Mouse (Mus musculus) heart, embryonic 10.5 days (tissue): Measurements from ENCODE around the gene Fastkd2. TPM values are rescaled to one million over a fixed set of nuclear protein-coding genes. Genes with fewer than 3 reads are reported as not detected.
A peak's percentile ranks its signal among the peaks of the same experiment; 100 is the strongest.

Experiments
- DNase-seq: peaks from one replicate; pipeline ENCODE4 v3.0.0-alpha.2; 2017; ENCODE audit warnings: low spot score
- H3K27ac ChIP-seq: fragments of 300-500 bp; sonication (generic); 2 replicates; pipeline ENCODE4 v1.5.1; 2016; ENCODE audit warnings: mild to moderate bottlenecking
- H3K27me3 ChIP-seq: fragments of 300-500 bp; sonication (generic); 2 replicates; pipeline ENCODE4 v1.6.1; 2016; ENCODE audit warnings: mild to moderate bottlenecking; ENCODE audit not compliant: poor library complexity, insufficient read depth, severe bottlenecking
- H3K36me3 ChIP-seq: fragments of 300-500 bp; sonication (generic); 2 replicates; pipeline ENCODE4 v1.6.1; 2016; ENCODE audit warnings: mild to moderate bottlenecking, moderate library complexity
- H3K4me1 ChIP-seq: fragments of 300-500 bp; sonication (generic); 2 replicates; pipeline ENCODE4 v1.6.1; 2016; ENCODE audit warnings: mild to moderate bottlenecking
- H3K4me3 ChIP-seq: fragments of 300-500 bp; sonication (generic); 2 replicates; pipeline ENCODE4 v1.5.1; 2016; ENCODE audit warnings: mild to moderate bottlenecking, moderate library complexity
- H3K9me3 ChIP-seq: fragments of 300-500 bp; sonication (generic); 2 replicates; pipeline ENCODE4 v1.6.1; 2016; ENCODE audit warnings: mild to moderate bottlenecking, moderate library complexity
- WGBS: fragments of 180-500 bp; shearing (Covaris S2); methylation state at CpG from one replicate; pipeline ENCODE4 v1.1.7; 2016; 5-methylcytosine and 5-hydroxymethylcytosine counted together
- polyA plus RNA-seq: library from polyadenylated mRNA; unstranded; fragments of >200 nt; fragmentation: Nextera tagmentation; extraction: Ambion mirVana; gene quantifications from 2 replicates; pipeline ENCODE4 v1.2.1, GENCODE M21; 2016

Fastkd2 gene
- polyA plus RNA-seq, result 56.2 and 66.3 TPM in 2 replicates

DNA sequence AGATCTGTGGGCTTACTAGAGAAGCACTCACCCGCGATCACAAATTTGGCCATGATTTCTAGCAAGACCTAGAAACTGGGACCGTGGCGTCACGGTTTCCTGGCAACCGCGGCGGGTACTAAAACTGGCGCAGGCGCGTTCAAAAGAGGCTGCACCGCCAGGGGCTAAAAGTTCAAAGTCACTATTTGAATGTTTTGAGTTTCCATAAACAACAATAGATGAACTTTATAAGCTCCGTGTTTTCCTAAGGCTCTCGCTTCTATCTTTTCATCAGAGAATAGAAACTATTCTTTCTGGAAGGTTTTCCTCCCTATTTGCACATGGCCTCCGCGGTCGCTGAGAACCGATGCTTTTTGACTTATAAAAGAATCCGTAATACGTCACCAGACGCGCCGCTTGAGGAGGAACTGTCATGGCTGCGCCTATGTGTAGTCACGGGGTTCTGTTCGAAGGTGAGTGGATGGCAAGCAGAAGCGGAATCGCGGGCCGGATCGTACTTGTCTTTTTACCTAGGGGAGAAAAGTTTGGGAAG, at the start of gene Fastkd2, which contains the start of gene Mdh1b:
TSS of gene Fastkd2 (plus strand) at position 375 of the 532 bp plus-strand sequence.
TSS of gene Mdh1b (minus strand) at position 79 of the 532 bp plus-strand sequence.
- H3K27me3 ChIP-seq, result no peaks in the 10 kb centered on the region
- under 1% methylated on average over 31 of the region's 31 CpGs for WGBS
- H3K27ac ChIP-seq, result peak within 1 kb of the TSS; percentile 89
- no peaks in the 10 kb centered on the region for H3K36me3 ChIP-seq
- peaks cover 12% of the 10 kb centered on the region for H3K4me1 ChIP-seq
- no peaks in the 10 kb centered on the region for H3K9me3 ChIP-seq
- DNase-seq, result peak; percentile 95
- peak within 1 kb of the TSS; percentile 78 for H3K4me3 ChIP-seq

DNA sequence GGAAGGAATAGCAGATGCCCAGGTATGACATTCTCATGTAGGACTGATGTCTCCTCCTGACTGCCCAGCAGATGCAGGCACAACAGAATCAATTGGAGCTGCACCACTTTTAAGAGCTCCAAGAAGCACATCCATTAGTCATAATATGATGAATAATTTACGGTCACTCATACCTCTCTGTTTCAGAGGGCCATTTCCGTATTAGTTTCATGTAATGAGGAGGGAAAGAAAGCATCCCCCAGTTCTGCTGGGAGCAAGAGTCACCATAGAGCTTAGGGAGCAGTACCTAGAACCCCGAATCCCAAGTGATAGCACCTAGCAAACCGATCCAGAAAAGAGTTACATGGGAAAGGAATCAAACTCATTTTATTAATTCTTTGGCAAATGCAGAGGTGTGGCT, 43.6 kb upstream of the Fastkd2 start, which contains the start of gene Dytn:
TSS of gene Dytn (minus strand) at position 101 of the 400 bp plus-strand sequence.
- Histone ChIP-seq H3K9me3 (no peaks in the 10 kb centered on the region), H3K36me3 (no peaks in the 10 kb centered on the region), H3K27ac (no peak within 1 kb of the TSS), H3K4me1 (no peaks in the 10 kb centered on the region), H3K4me3 (no peak within 1 kb of the TSS), H3K27me3 (no peaks in the 10 kb centered on the region)
- 79% methylated on average over 4 of the region's 4 CpGs for WGBS
- no peak for DNase-seq

- Histone ChIP-seq H3K4me1 (no peaks in the 10 kb centered on the region), H3K4me3 (no peak overlapping the region), H3K9me3 (no peaks in the 10 kb centered on the region), H3K27ac (no peak overlapping the region), H3K36me3 (no peaks in the 10 kb centered on the region), H3K27me3 (0 out of 2 replicates have a peak, but pooled peaks cover 8% of the 10 kb centered on the region)
- WGBS, result 68% methylated on average over 3 of the region's 3 CpGs
- no peak for DNase-seq
Observed at GRCm38 (mm10) chr1:63696861-63697260, 33.6 kb upstream of the Fastkd2 start.

GRCm38 (mm10) chr1:63705733-63706132, 24.7 kb upstream of the Fastkd2 start:
- Histone ChIP-seq H3K4me1 (no peaks in the 10 kb centered on the region), H3K27ac (no peak overlapping the region), H3K4me3 (no peak overlapping the region), H3K36me3 (no peaks in the 10 kb centered on the region), H3K9me3 (0 out of 2 replicates have a peak, but pooled peaks cover 3% of the 10 kb centered on the region), H3K27me3 (no peaks in the 10 kb centered on the region)
- no peak for DNase-seq
- 77% methylated on average over 5 of the region's 5 CpGs for WGBS

GRCm38 (mm10) chr1:63708876-63709275, 21.5 kb upstream of the Fastkd2 start:
- H3K9me3 ChIP-seq, result 0 out of 2 replicates have a peak, but pooled peaks cover 3% of the 10 kb centered on the region
- no peak overlapping the region for H3K4me3 ChIP-seq
- no peak for DNase-seq
- H3K4me1 ChIP-seq, result no peaks in the 10 kb centered on the region
- WGBS, result 71% methylated on average over 3 of the region's 3 CpGs
- no peak overlapping the region for H3K27ac ChIP-seq
- no peaks in the 10 kb centered on the region for H3K36me3 ChIP-seq
- H3K27me3 ChIP-seq, result no peaks in the 10 kb centered on the region

DNA sequence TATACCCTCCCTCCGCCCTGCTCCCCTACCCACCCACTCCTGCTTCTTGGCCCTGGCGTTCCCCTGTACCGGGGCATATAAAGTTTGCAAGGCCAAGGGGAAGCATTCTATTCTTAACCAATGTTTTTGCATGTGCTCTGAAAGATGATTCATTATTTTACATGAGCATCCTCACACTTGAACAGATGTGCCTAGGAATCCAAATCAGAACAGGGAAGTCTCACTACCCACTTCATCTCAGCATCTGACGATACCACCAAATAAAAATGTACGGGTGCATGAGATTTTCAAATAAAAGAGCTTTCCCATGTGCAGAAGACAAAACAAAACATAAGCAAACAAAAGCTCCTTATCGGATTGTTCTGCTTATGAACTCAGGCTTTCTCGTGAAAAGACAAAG, 10.3 kb upstream of the Fastkd2 start:
- no peaks in the 10 kb centered on the region for H3K9me3 ChIP-seq
- no peaks in the 10 kb centered on the region for H3K4me1 ChIP-seq
- H3K27me3 ChIP-seq, result no peaks in the 10 kb centered on the region
- DNase-seq, result no peak
- no peak overlapping the region for H3K4me3 ChIP-seq
- WGBS, result 71% methylated on average over 7 of the region's 7 CpGs
- no peaks in the 10 kb centered on the region for H3K36me3 ChIP-seq
- H3K27ac ChIP-seq, result no peak overlapping the region

DNA sequence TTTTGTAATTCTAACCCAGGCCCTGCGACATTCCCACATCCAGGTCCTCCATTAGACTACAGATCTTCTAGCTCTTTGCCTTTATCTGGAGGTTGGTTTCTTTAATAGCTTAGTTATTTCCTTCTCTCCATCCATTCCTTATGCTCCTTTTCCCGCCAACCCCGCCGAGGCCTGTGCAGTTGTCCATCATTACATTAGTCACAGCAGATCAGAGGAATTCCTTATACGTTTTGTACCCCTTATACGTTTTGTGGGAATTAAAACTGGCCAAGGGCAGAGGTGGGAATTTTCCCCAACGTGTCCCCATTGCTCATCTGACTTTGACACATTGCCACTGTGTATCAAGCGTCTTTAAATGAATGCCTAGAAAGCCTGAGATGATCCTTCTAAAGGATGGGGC, 618 bp upstream of the Fastkd2 start:
- 49% methylated on average over 8 of the region's 8 CpGs for WGBS
- Histone ChIP-seq H3K27me3 (no peaks in the 10 kb centered on the region), H3K9me3 (no peaks in the 10 kb centered on the region), H3K27ac (peak overlapping the region; percentile 89), H3K4me1 (peaks cover 12% of the 10 kb centered on the region), H3K4me3 (peak overlapping the region; percentile 78), H3K36me3 (no peaks in the 10 kb centered on the region)
- DNase-seq, result no peak

GRCm38 (mm10) chr1:63756005-63756404, 25.6 kb downstream of the Fastkd2 start:
- no peaks in the 10 kb centered on the region for H3K27me3 ChIP-seq
- no peaks in the 10 kb centered on the region for H3K9me3 ChIP-seq
- no peak for DNase-seq
- WGBS, result 53% methylated on average over 2 of the region's 2 CpGs
- H3K27ac ChIP-seq, result no peak overlapping the region
- H3K36me3 ChIP-seq, result peaks cover 18% of the 10 kb centered on the region
- H3K4me1 ChIP-seq, result no peaks in the 10 kb centered on the region
- no peak overlapping the region for H3K4me3 ChIP-seq

GRCm38 (mm10) chr1:63763212-63763694, 32.8 kb downstream of the Fastkd2 start:
- H3K4me1 ChIP-seq, result no peaks in the 10 kb centered on the region
- H3K9me3 ChIP-seq, result no peaks in the 10 kb centered on the region
- DNase-seq, result no peak
- H3K4me3 ChIP-seq, result no peak overlapping the region
- H3K27ac ChIP-seq, result no peak overlapping the region; the same call in 1 of the 2 replicates
- no peaks in the 10 kb centered on the region for H3K27me3 ChIP-seq
- WGBS, result 44% methylated on average over 3 of the region's 3 CpGs
- H3K36me3 ChIP-seq, result no peaks in the 10 kb centered on the region

- DNase-seq, result no peak
- Histone ChIP-seq H3K4me1 (no peaks in the 10 kb centered on the region), H3K9me3 (no peaks in the 10 kb centered on the region), H3K27ac (no peak overlapping the region; the same call in 1 of the 2 replicates), H3K4me3 (no peak overlapping the region), H3K27me3 (no peaks in the 10 kb centered on the region), H3K36me3 (no peaks in the 10 kb centered on the region)
- WGBS, result 65% methylated on average over 7 of the region's 7 CpGs
Observed at GRCm38 (mm10) chr1:63763881-63764386, 33.5 kb downstream of the Fastkd2 start.

DNA sequence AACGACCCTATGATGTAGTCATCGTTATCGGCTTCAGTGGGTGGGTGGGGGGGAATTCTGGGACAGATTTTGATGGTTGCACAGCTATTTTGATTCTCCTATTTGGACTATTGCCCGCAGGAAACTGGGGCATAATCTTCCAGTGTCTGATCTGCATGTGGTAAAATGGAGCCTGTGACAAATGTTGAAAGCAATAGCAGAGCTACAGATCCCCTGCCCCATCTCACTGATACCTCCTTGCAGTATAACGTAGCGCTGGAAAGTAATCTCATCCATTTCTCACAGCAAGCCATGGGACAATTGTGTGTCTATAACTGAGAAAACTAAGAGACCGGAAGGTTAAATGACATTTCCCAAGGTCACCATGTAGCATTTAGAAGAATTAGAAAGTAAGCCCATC, 34.0 kb downstream of the Fastkd2 start:
- H3K4me3 ChIP-seq, result no peak overlapping the region
- 82% methylated on average over 7 of the region's 7 CpGs for WGBS
- DNase-seq, result no peak

DNA sequence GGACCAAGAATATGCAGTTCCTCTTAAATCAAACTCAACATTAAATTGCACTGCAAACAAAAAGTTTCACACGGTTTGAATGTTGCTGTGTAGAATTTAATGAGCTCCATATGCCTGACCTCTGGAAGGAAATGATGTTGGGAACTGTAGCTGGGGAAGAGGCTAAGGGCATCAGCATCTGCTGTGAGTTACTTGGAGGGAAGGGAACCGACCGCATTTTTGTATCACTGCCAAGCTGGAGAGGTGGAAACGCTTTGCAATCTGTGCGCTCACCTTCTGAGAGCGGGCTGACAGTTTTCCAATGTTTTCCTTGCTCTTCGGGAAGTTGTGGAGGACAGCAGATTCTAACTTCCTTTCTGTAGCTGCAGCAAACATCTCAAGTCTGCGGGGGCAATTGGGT, 37.7 kb downstream of the Fastkd2 start:
- H3K36me3 ChIP-seq, result no peaks in the 10 kb centered on the region
- no peaks in the 10 kb centered on the region for H3K9me3 ChIP-seq
- H3K4me1 ChIP-seq, result no peaks in the 10 kb centered on the region
- H3K4me3 ChIP-seq, result no peak overlapping the region
- 71% methylated on average over 8 of the region's 8 CpGs for WGBS
- no peak for DNase-seq
- H3K27ac ChIP-seq, result no peak overlapping the region
- no peaks in the 10 kb centered on the region for H3K27me3 ChIP-seq

More for the DNA sequence above, 34.0 kb downstream of the Fastkd2 start:
- Histone ChIP-seq H3K36me3 (no peaks in the 10 kb centered on the region), H3K4me1 (no peaks in the 10 kb centered on the region), H3K27me3 (no peaks in the 10 kb centered on the region), H3K27ac (no peak overlapping the region), H3K9me3 (no peaks in the 10 kb centered on the region)

- no peak for DNase-seq
- H3K36me3 ChIP-seq, result no peaks in the 10 kb centered on the region
- no peaks in the 10 kb centered on the region for H3K9me3 ChIP-seq
- no peak within 1 kb of the TSS for H3K27ac ChIP-seq
- H3K4me3 ChIP-seq, result no peak within 1 kb of the TSS
- no peaks in the 10 kb centered on the region for H3K4me1 ChIP-seq
- no peaks in the 10 kb centered on the region for H3K27me3 ChIP-seq
- WGBS, result 81% methylated on average over 5 of the region's 5 CpGs
Observed at GRCm38 (mm10) chr1:63769167-63769566, 38.8 kb downstream of the Fastkd2 start, which contains the start of gene 4933402D24Rik. Gene 4933402D24Rik, minus strand, starts transcription at chr1:63769267.
